Mouse (Mus musculus) regulatory T cell (primary cell): ENCODE data around the gene Lcp1.

Experiments
- in situ Hi-C: fragments of 300-600 bp; cut with MboI, MseI; formaldehyde crosslinking; loops from one replicate; pipeline ENCODE4 v1.15.1; 2025; ENCODE audit warnings: high pct_unique_total_duplicates

Lcp1 gene

DNA sequence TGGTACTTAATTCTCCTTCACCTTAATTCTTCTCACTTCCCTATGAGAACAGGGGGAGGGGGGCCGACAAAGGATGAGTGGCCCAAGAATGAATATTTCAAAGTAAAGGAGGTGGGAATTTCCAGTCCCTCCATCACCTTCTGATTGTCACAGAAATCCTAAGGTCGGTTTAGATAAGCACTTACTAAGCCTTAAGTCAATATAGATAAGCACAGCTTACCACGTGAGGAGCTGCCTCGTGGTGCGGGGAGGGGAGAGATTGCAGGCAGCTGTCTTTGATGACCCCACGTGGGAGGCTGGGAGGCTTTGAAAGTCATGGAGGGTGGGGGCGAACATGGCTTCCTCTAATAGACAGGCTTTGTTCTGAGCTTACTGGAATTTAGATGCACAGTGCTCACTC lies 66.8 kb downstream of the Lcp1 start:
- in situ Hi-C loops, result no loop called here

DNA sequence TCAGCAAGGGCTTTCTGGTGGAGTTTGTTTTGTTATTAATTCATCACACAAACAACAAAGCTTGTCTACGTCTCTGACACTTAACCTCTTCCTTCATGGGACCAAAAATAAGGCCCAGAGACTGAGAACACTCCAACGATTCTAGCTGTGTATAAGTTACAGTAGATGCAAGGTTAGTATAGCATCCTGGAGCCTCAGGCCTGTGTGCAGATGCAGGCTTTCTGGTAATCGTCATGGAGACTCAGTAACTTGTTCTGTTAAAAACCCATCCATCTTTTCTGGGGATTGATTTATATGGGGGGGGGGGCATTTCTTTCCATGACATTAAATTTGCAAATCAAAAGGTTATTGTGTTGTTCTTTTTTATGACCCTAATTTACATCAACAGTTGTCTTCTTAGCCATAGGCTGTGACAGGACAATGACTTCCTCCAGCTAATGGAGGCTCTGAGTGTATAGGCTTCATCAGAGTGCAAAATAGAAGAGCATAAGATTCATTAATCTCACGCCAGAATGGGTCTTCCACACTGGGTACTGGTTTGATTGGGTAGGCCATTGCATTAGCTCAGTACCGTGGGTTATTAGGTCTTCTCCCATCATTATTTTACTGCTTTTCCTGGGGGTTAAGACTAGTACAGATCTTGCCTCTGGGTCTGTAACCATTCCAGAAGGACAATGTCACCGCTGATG lies 74.6 kb downstream of the Lcp1 start:
- in situ Hi-C loops, result no loop called here

DNA sequence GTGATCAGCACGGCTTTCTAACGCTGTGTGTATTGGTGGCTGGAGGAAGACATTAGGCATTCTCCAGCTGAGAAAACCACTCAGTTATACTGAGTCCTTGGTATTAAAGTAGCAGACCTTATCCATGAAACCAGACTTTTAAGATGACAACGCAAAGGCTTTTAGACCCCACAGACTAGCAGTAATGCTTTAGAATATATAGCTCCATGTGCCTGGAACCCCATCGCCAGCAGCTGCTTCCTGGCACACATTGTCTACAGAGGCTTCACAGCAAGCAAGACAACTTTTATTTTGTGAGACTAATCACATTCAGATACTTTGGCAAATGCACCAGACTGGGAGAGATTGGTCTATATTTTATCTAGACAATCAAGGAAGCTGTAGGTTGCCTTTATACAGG lies 75.4 kb downstream of the Lcp1 start:
- in situ Hi-C loops, result no loop called here

DNA sequence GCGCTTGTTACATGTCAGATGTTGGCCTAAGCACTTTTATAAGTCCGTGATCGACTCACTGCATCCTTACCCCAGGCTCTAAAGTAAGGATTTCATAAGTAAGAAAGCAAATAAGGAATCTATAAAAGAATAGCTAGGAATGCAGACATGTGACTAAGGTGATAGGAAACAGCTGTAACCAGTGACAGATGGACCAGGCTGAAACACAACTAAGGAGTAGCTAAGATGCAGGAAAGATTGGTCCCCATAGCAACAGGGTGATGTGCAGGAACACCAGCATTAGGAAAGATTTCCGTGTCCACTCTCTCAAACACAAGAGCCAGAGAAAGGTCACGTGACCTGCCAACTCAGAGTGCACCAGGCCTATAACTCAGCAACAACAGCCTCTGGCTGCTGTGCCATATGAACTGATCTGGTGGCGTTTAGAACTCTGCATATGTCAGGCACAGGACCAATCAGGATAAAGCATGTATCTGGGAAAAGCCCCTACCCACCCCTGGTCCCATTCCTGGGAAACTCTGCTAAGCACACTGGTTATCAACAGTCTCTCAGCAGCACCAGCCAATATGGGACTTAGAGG lies 77.8 kb downstream of the Lcp1 start:
- in situ Hi-C loops, result no loop called here

DNA sequence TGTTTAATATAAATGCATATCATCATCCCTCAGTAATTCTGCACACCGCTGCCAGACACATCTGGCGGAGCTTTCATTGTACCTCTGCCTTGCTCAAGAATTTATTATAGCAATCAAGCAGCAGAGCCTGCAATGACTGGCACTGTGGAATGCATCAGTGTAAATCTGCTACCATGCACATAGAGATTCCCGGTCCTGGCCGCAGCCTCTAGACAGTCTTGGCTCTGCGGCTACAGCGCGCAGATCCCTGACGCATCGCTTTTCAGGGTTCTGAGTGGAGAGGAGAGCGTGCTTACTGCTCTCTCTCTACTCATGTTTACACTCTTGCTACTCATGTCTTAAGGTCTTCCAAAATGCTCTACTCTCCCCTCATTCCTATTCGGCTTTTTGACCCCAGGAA lies 82.9 kb downstream of the Lcp1 start:
- in situ Hi-C loops, result no loop called here

DNA sequence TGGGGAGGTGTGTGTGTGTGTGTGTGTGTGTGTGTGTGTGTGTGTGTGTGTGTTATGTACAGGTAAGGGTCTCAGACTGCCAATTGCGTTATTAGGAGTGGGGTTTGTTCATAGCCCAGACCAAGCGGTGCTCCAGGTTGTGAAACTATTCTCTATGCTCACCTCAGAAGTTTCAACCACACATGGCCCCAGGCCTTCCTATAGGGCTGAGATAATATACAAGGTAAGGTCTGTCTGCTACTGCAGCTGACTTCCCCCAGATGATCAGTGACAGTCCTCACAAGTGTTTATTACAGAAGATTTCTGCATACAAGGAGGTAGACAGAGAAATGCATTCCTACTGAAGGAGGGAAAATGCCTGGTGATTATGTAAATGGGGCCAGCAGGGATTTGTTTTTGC lies 87.9 kb downstream of the Lcp1 start:
- in situ Hi-C loops, result no loop called here

DNA sequence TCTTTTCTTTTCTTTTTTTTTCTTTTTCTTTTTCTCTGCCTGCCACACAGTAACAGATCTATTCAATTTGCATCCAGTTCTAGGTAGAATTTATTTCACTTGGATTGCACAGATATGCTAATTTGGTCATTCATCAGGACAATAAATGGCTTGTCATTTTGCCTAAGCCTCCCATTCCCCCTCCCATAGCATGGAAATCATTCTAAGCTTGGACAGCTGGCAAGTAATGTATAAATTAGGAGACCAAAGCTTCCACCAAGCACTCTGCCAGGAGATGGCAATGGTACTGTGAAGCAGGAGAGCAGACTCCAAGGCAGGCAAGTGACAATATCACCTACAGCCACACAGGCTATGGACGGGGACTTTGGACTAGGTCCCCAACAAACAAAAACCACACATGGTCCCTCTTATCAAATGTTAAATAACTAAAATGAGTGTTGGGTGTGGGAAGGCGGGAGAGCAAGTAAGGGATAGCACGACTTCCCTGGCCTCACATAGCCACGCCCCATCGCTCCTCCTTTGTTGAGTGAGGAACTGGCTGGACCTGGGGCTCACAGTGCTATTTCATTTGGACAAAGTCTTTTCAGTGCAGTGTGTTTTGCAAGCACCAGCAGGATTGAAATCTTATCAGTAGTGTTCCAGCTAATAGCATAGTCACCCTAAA lies 88.5 kb downstream of the Lcp1 start:
- in situ Hi-C loops, result no loop called here

DNA sequence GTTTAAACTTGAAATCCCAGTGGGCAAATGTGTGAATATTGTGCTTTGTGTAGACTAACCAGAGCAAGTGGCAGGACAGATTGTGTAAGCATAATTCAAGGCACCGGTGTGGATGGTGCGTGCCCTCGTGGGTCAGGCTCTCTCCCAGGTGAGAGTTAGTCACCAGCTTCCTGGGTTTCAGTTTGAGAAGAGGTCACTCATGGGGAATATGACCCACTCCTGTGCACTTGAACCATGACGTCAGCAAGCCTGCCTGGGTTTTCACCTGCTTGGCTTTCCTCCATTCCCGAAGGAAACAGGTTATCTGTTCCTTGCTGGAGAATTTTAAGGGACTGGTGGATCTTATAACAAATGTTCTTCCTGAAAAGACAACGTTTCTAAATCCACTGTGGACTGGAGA lies 91.5 kb downstream of the Lcp1 start:
- in situ Hi-C loops, result loop anchor here (5.0 kb wide), 1 partner anchor 510 kb away; no protein-coding TSS in a partner anchor

DNA sequence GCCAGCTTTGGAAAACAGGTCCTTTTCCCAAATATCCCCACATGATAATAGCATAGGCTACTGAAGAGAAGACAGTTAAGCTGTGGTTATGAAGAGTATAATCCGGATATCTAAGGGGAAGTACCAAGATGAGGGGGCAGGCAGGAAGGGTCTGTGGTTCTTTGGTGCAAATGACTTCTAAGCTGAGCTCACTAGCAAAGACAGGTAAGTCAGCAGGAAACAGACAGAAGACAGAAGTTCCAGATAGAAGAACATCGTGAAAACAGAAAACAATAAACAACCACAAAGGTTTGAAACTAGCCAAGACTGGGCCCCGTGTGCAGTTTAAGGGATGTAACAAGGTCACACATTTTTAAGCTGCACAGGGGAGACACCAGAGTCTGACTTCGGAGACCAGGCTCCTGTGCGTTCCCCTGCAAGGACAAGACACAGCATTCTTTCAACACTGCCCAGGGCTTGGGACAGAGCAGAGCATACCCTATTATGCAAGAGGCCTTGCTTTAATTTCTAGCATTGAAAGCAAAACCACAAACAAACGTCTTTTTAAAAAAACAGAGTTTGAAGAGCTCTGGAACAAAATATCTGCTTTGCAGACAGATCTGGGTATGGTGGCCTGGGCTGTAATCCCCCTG lies 96.7 kb downstream of the Lcp1 start:
- in situ Hi-C loops, result no loop called here

DNA sequence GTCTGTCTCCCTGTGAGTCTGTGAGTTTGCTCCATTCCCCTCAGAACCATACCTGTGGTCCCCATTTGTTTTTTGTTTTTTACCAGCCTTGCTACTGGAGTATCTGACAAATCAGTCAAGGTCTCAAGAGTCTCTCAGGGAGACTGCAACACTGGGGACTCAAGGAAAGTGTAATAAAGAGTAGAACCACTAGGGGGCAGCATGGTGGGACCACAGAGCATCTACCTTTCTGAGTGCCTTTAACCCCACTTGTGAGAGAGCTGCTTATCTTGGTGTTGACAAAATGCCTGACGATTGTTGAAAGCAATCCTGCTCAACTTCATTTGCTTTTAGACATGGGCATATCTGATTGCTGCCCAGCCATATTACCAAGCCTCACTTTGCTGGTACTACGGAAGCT lies 98.9 kb downstream of the Lcp1 start:
- in situ Hi-C loops, result no loop called here

DNA sequence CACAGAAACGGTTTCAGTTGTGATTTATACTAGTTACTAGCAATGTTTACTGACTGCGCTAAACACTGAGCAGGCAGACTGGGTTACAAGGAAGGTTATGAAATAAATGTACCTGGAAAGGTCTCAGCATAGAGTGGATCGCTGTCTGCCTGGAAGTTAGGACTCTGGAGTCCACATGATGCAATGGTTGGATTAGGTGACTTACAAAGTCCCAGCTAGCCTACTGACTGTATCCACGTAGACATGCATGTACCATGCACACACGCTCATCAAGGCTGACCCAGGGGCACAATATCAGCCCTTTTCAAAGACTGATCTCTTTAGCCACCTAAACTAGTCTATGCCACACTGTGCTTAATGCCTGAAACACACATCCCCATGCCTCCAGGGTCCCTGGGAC lies 102.2 kb downstream of the Lcp1 start:
- in situ Hi-C loops, result no loop called here

DNA sequence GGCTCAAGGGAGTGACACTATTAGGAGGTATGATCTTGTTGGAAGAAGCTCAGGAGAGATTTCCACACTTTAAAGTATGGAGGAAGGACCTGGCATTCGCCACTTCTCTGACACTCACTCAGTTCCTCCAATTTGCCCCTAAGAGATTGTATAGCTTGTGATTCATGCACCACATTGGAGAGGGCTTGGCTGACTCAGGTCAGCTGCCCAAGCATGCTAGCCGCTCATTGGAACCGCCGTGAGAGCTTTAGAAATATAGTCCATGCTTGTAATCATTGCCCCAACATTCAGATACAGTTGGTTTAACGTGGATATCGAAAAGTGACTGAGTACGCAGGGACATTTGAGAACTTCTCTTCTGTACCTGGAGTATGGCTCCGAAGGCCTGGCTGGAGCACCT lies 104.7 kb downstream of the Lcp1 start:
- in situ Hi-C loops, result no loop called here

DNA sequence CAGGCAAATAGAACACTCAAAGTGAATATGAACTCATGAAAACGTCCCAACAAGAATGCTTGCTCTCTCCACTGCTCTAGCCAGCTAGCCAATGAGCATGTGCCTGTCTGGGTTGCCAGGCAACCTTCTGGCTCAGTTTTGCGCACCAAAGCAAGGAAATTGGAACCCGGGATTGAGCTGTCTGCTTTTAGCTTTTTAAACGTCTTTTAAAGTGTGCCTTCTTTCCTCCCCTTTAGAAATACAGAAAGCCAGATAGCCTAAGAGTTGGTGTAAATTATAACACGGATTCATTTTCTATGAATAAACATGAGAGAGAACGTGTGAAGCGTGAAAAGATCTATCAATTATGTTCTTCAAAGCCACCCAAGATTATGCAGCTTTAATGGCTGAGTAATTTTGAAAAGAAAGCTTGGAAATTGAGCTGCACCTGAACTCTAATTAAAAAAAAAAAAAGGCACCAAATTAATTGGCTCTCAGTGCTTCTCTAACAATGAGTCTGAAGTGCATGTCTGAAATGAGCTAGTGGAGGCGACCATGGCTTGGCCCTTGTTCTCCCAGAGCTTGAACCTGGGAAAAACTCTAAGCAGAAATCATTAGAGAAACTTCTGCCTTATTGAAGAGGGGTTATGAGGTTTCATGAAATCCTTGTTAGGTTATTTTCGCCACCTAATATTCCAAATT lies 105.2 kb downstream of the Lcp1 start:
- in situ Hi-C loops, result no loop called here

DNA sequence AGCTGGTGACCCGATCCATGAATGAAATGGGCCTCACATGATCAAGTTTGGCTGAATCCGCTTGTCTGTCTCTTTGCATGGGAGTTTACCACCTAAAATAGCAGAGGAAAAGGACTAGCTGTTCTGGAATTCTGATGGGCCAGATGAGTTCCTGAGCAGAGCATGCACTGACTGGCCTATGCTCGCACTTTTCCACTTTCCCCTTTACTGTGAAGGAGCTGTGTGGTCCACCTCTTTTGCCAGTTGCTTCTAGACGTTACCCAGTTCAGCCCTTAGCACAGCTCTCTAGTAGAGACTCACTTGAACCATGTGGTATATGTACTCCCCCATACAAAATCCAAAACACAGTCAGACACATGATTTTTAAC lies 105.7 kb downstream of the Lcp1 start:
- in situ Hi-C loops, result no loop called here

DNA sequence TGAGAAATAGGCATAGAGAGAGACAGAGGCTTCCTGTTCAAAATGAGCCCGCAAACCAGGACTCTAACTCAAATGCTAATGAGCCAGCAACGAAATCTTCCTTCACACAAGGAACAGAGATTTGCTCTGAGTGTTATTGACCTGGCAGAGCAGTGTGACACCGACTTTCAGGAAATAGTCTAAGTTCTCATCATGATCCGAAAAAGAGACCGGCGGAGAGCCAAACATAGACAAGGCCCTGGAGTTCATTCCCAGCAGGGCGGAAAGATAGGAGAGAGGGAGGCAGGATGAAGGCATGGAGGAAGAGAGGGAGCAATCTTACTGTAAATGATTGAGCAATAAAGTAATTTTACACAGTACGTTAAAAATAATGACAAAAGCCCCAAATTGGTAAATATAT lies 106.2 kb downstream of the Lcp1 start:
- in situ Hi-C loops, result no loop called here

DNA sequence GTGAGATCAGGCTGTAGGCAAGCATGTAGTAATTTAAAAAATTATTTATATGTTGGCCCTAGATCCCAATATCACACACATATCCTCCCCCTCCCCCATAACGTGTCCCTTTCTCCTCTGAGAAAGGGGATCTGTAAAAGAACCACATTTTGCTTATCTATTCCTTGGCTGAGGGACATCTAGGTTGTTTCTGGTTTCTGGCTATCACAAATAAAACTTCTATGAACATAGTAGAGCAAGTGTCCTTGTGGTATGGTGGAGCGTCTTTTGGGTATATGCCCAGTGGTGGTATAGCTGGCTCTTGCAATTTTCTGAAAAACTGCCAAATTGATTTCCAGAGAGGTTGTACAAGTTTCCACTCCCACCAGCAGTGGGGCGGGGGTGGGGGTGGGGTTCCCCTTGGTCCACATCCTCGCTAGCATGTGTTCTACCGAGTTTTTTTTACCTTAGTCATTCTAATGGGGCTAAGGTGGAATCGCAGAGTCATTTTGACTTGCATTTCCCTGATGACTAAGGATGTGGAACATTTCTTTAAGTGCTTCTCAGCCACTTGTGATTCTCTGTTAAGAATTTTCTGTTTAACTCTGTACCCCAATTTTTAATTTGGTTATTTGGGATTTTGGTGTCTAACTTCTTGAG lies 107.3 kb downstream of the Lcp1 start:
- in situ Hi-C loops, result no loop called here

DNA sequence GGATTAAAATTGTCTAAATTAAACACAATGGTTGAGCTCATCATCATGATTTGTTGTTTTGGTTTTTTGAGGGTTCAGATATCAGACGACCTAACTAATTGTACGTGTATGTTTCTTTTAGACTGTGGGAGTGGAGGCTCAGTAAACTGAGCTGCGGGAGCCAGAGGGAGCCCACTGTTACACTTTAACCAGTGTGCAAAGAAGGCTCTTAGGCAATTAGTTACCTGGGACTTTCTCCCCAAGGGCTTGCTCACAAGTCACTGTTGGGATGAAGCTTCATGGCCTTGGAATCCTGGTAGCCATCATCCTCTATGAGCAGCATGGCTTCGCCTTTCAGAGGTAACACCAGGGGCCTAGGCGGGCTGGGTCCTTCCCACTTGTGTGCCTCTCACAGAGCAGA lies 111.2 kb downstream of the Lcp1 start, which contains the start of gene Cpb2:
TSS of gene Cpb2 (plus strand) at position 201 of the 400 bp plus-strand sequence.
- in situ Hi-C loops, result no loop called here

DNA sequence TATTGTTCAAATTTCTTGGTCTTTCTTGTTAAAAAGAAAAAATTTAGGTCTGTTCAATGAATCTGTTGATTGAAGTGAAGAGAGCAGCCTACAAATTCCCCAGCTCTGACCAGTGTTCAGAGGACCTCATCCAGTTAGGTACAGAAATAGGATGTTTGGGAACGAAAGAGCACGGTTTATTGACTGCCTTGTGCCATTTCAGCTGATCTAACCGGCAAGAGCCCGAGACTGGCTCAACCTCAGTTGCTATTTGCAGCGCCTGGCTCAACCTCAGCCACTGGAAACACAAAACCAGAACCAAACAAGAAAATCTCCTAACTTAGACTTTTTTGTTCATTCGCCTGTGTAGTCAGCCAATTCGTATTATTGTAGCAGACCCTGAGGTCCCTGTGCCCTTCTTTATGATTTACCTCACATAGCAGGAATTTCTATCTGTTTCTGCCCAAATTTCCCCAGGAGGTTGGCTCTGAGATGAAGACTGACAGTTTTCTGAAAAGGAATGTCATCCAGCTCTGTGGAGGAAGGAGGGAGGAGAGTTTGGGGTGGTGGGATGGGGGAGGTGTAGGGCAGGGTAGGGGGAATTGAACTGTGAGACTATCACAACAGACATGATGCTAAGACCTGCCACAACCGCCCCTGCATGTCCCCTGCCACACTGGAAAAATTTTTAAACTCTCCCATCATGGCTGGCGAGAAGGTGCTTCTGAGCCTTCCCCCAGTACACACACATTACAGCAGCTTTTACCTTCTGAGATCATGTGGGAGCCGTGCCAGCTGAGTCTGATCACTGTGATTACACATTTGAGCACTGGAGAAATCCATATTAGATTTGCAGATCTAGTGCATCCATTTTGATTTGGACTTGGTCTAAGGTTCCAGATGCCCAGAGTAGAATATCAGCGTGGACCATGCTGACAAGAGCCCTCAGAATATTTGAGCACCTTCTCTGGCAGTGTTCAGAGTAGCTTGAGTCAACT lies 115.4 kb downstream of the Lcp1 start:
- in situ Hi-C loops, result no loop called here

DNA sequence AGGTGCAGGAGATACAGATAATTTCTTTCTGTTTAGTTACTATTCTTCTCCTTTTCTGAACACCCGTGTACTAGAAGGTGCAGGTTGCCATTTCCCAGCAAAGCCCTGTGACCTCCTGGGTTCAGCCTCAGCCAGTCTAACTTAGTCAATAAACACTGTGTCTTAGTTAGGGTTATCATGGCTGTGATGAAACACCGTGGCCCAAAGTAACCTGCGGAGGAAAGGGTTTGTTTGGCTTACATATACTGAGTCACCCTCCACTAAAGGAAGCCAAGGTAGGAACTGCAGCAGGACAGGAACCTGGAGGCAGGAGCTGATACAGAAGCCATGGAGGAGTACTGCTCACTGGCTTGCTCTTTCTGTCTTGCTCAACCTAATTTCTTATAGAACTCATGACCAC lies 119.5 kb downstream of the Lcp1 start:
- in situ Hi-C loops, result loop anchor here (25.0 kb wide), 1 partner anchor 1137 kb away; no protein-coding TSS in a partner anchor

DNA sequence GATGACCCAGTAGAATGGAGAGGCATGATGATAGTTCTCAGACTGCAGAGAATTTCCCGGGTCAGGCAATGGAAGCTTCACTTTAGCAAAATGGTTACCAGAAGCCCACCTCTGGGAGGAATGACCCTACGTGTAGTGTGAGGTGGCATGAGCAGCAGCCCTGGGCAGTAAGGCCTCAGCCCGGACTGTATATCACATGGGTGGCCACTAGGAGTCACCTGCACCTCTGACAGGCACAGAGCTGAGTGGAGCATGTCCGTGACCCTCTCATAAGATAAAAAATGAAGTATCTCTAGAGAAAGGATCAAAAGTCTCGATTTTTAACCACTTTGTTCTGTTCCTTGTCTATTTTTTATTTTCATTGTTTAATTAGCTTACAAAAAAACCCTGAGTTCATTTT lies 125.6 kb downstream of the Lcp1 start:
- in situ Hi-C loops, result loop anchor here (25.0 kb wide), 1 partner anchor 1131 kb away; no protein-coding TSS in a partner anchor
